Mouse (Mus musculus): ENCODE results near the gene Prc1.
A peak's percentile ranks its signal among the peaks of the same experiment; 100 is the strongest.

Gene Prc1

GRCm38 (mm10) chr7:80334848-80335247 lies 40.6 kb downstream of the Prc1 start:
- DNase-seq (ENCODE audit: low read depth, low spot score) = no peak

GRCm38 (mm10) chr7:80336932-80337331 lies 42.7 kb downstream of the Prc1 start:
- no peak for DNase-seq (ENCODE audit: low read depth, low spot score)

GRCm38 (mm10) chr7:80339371-80339770 lies 45.1 kb downstream of the Prc1 start:
- DNase-seq (ENCODE audit: low read depth, low spot score) = no peak

DNA sequence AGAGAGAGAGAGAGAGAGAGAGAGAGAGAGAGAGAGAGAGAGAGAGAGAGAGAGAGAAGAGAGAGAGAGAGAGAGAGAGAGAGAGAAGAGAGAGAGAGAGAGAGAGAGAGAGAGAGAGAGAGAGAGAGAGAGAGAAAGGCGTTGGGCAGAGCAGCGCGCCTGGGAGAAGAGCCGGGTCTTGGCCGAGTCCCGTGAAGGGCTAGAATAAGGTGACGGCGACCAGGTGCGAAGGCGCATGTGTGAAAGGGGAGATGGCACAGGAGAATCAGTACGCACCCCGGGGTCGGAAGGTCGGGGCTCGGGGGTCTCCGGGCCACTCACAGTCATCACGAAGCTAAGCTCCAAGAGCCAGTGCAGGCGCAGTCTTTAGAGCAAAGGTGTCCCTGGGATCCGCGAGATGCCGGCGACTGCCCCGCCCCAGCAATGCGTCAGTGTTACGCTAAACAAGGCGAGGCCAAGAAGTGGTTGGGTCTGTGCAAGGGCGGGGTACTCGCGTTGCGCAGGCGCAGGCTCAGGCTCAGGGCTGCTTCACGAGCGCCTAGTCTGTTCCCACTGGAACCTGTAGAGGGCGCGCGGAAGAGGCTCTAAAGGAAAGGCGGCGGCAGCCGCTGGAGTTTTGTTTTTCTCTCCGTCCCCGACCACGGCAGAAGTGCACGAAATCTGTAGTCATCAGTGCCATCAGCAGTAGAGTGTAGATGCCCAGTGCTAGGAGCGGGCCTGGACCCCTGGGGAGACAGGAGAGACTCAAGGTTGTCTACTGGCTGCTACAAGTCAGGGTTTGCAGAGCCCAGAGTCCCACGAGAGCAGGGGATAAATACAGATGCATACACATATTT lies 45.8 kb downstream of the Prc1 start:
- peak; percentile 97 for DNase-seq (ENCODE audit: low read depth, low spot score)

DNA sequence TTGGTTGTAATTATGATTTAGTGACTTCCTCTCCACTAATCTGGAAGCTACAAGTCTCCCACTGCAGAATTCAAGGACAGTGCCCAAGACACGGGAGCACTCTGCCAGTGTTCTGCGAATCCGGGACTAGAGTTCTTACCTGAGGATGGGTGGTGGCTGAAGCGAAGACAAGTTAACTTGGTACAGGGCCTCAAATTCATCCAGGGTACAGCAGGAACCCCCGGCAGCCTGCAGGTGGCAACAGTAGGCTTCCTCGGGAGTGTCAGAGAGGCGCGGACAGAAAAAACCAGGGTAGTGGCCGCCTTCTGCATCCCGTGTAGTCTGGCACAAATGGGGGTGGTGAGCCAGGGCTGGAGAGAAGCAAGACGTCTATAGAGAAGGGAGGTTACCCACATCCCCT lies 46.5 kb downstream of the Prc1 start, which contains the start of gene Unc45a:
TSS of gene Unc45a (minus strand) at position 213 of the 400 bp plus-strand sequence.
- DNase-seq (ENCODE audit: low read depth, low spot score) = peak; percentile 65

DNA sequence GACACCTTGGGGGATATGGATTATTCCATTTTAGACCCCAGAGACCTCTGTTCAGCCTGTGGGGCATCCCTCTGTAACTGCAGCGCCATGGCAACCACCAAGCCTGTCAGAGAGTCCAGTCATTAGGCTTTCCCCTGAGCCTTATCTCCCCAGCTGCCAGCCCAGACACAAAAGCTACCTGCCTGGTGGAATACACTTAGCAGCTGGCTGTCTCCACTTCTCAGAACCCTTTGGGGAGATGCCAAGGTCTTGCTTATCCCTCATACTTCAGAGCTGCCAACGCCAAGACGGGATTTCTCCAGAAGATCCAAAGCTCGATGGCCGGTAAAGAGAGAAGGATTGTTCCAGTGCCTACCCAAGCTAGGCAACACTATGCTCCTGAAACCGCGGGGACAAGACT lies 47.5 kb downstream of the Prc1 start:
- no peak for DNase-seq (ENCODE audit: low read depth, low spot score)

DNA sequence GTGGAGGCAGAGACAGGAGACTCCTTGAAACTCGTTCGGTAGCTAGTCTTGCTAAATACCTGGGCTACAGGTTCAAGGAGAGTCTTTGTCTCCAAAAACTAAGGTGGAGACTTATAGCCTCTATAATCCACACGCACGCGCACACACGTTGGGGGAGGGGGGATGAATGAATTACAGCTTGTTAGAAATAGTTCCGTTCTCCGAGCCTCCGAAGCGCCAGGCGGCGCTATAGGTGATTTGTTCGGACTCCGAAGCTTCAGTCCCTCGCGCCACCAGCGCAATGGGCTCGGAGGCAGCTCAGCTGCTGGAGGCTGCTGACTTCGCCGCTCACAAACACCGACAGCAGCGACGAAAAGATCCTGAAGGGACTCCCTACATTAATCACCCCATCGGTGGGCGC lies 48.6 kb downstream of the Prc1 start, which contains the start of gene Hddc3:
TSS of gene Hddc3 (plus strand) at position 247 of the 400 bp plus-strand sequence.
- DNase-seq (ENCODE audit: low read depth, low spot score) = peak; percentile 95

GRCm38 (mm10) chr7:80343270-80344018 lies 49.2 kb downstream of the Prc1 start:
- DNase-seq (ENCODE audit: low read depth, low spot score) = no peak

DNA sequence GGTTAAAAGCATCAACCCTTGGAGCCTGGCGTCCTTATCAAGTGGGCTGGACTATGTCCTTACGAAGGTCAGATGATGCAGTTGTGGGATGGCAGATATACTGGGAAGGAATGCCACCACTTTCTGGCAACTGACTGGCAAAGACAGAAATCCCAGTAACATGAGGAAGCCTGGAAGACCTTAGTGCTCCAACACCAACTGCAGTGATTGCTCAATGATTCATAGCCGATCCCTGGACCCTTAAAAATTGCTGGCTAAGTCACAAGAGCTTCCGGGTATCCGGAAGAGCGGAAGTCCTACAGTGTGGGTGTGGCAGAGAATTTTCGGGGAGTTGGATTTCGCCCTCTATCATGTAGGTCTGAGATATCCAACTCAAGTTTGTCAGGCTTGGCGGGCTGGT lies 51.9 kb downstream of the Prc1 start:
- no peak for DNase-seq (ENCODE audit: low read depth, low spot score)

DNA sequence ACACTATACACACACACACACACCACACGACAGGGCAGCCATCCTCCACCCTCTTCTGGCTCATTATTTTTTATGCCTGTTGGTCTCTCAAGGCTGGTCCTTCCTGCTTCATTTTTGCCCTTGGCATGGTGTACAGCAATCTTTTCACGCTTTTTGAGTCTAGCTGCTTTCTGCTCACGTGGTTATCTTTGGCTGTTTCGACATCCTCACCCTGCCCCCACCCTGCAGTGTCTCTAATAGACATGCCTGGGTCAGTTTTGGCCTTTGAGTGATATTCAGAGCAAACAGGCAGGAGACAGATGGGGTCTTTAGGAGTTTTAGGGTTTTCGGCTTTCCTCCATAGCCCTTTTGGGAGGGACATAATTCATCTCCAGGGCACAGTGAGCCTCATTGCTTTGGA lies 52.6 kb downstream of the Prc1 start:
- DNase-seq (ENCODE audit: low read depth, low spot score) = no peak

DNA sequence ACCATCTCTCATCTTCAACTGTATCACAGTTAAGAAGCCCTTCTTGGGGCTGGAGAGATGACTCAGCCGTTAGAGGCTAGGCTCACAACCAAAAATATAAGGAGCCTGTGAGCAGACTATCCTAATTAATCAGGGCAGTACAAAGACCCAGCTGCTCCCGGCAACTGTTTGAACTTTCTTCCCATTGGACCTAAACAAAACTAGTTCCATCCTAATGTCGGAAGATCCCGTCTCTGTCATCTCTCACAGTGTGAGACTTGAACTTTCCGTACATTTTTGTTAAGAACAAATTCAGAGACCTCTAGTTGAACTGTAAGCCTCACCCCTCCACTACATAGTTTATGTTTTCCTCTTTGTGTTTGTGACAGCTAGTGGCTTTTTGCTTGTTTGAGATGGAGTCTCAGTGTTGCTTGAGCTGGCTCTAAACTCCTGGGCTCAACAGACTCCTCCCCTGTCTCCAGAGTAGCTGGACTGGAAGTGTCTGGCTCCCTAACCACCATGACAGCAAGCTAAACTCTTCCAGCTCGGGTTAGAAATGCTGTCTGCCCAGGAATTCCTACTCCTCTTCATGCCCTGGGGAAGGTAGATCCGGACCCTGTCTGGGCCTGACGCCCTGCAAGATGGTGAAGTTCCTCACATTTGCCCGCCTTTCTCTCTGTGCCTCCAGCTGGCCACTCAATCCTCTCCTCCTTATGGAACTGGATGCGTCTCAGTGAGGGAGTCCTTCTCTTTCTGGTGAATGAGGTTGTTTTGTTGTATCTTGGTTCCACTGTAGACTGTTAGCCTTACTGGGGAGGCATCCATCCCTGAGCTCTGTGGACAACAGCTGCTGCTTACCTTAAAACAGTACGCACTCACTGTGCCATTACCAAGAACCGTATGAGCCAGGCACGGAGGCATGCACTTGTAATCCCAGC lies 53.7 kb downstream of the Prc1 start:
- DNase-seq (ENCODE audit: low read depth, low spot score) = no peak

DNA sequence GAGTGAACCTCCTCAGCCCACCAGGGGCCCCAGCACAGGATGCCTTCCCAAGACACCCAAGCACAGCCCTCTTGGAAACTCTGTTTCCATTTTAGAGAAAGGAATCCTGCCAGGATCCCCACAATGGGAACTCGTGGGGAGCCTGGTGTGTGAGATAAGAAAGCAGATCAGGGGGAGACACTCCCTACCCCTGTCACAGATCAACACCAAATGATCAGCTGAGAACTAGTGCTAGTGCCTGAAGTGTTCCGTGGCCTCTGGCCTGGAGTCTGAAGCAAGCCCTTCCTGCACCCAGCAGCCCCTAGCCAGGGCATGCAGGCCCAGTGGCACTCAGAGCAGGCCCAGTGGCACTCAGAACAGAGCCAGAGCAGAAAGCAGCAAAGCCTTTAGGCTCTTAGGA lies 56.6 kb downstream of the Prc1 start:
- DNase-seq (ENCODE audit: low read depth, low spot score) = no peak

- no peak for DNase-seq (ENCODE audit: low read depth, low spot score)
Measured at GRCm38 (mm10) chr7:80352920-80353319, 58.7 kb downstream of the Prc1 start.

DNA sequence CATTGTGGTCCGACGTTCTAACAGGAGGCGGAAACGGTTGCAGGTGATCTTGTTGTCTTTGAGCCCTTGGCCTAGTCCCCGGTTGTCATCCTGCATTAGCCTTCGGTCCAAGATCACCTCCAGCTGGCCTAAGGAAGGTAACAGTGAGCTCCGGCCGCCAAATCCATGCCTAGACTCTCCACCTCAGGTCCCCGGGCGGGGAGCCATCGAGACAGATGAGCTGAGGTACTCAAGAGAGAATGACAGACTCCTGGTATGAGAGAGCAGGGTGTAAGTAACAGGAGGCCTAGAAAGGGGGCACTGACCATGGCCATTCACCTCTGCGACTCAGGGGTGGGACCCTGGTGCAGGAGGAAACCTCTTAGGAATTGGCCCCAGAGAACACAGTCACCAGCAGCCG lies 62.1 kb downstream of the Prc1 start:
- no peak for DNase-seq (ENCODE audit: low read depth, low spot score)

DNA sequence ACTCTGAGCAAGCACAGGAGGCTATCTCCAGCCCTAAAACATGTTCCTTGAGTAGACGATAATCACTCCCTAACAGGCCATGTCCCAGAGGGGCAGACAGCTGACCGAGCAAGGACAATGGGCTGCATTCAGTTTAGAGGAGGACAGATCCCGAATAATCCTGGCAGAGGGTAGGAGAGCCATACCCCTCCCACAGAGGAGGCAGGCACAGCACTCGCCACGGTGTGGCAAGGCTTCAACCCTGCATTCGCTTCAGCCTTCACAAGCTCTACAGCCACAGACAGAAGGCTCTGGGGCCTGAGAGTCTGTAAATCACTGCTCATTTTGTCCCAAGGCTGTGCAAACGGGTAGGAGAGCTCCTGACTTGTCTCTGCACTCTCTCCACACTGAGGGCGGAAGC lies 62.9 kb downstream of the Prc1 start:
- DNase-seq (ENCODE audit: low read depth, low spot score) = no peak

- no peak for DNase-seq (ENCODE audit: low read depth, low spot score)
Measured at GRCm38 (mm10) chr7:80358039-80358438, 63.8 kb downstream of the Prc1 start.

GRCm38 (mm10) chr7:80360435-80360834 lies 66.2 kb downstream of the Prc1 start:
- no peak for DNase-seq (ENCODE audit: low read depth, low spot score)

GRCm38 (mm10) chr7:80365759-80366158 lies 71.5 kb downstream of the Prc1 start:
- DNase-seq (ENCODE audit: low read depth, low spot score) = no peak

Data from embryo, embryonic 11.5 days (tissue).